Mouse (Mus musculus): ENCODE data around the gene Ckap2. TPM values are rescaled to one million over a fixed set of nuclear protein-coding genes. Genes with fewer than 3 reads are reported as not detected.

Gene Ckap2
- 63.1 and 65.9 TPM in 2 replicates for polyA plus RNA-seq (2016; fragmentation: Nextera tagmentation; extraction: Ambion mirVana)

- ATAC-seq (ENCODE audit: low FRiP score): peak; percentile 98
- peak within 1 kb of the TSS; percentile 61 for H3K4me2 ChIP-seq
- peak within 1 kb of the TSS; percentile 63 for H3K9ac ChIP-seq
- no peaks in the 10 kb centered on the region for H3K27me3 ChIP-seq
- 3% methylated on average over 63 of the region's 63 CpGs for WGBS
- H3K36me3 ChIP-seq (replicated peaks): no peaks in the 10 kb centered on the region
- no peaks in the 10 kb centered on the region for H3K9me3 ChIP-seq
- H3K27ac ChIP-seq: peak within 1 kb of the TSS; percentile 82
- peak within 1 kb of the TSS; percentile 60 for H3K4me3 ChIP-seq (replicated peaks)
- peaks cover 12% of the 10 kb centered on the region for H3K4me1 ChIP-seq
These were observed at the start of gene Ckap2 for GRCm38 (mm10) chr8:22185431-22186397. TSS of gene Ckap2 (minus strand) at chr8:22185819.

- Histone ChIP-seq H3K4me1 (peaks cover 11% of the 10 kb centered on the region), H3K36me3 (replicated peaks) (peaks cover 1% of the 10 kb centered on the region), H3K27me3 (peaks cover 24% of the 10 kb centered on the region), H3K27ac (no peak overlapping the region), H3K9ac (no peak overlapping the region), H3K9me3 (no peaks in the 10 kb centered on the region), H3K4me3 (replicated peaks) (no peak overlapping the region), H3K4me2 (no peak overlapping the region)
- ATAC-seq (ENCODE audit: low FRiP score): no peak
- 30% methylated on average over 7 of the region's 7 CpGs for WGBS
These were observed 43.0 kb upstream of the Ckap2 start for GRCm38 (mm10) chr8:22228621-22229020.

- H3K4me3 ChIP-seq (replicated peaks): peak within 1 kb of the TSS; percentile 52
- peaks cover 11% of the 10 kb centered on the region for H3K4me1 ChIP-seq
- H3K9ac ChIP-seq: peak within 1 kb of the TSS; percentile 63
- ATAC-seq (ENCODE audit: low FRiP score): peak; percentile 74
- under 1% methylated on average over 39 of the region's 39 CpGs for WGBS
- H3K4me2 ChIP-seq: peak within 1 kb of the TSS; percentile 94
- H3K27ac ChIP-seq: no peak within 1 kb of the TSS
- peaks cover 14% of the 10 kb centered on the region for H3K36me3 ChIP-seq (replicated peaks)
- H3K9me3 ChIP-seq: no peaks in the 10 kb centered on the region
- peaks cover 24% of the 10 kb centered on the region for H3K27me3 ChIP-seq
These were observed 41.6 kb upstream of the Ckap2 start, which contains the start of gene Thsd1 for GRCm38 (mm10) chr8:22227061-22227877. TSS of gene Thsd1 (plus strand) at chr8:22227313.

GRCm38 (mm10) chr8:22226361-22226760 is 40.7 kb upstream of the Ckap2 start:
- no peak for ATAC-seq (ENCODE audit: low FRiP score)
- Histone ChIP-seq H3K27ac (no peak overlapping the region), H3K4me1 (peaks cover 11% of the 10 kb centered on the region), H3K4me3 (replicated peaks) (no peak overlapping the region), H3K9me3 (no peaks in the 10 kb centered on the region), H3K9ac (no peak overlapping the region), H3K27me3 (peaks cover 24% of the 10 kb centered on the region), H3K4me2 (no peak overlapping the region), H3K36me3 (replicated peaks) (peaks cover 19% of the 10 kb centered on the region)
- WGBS: 66% methylated on average over 8 of the region's 8 CpGs

- no peak overlapping the region for H3K27ac ChIP-seq
- H3K36me3 ChIP-seq (replicated peaks): peaks cover 70% of the 10 kb centered on the region
- H3K4me3 ChIP-seq (replicated peaks): no peak overlapping the region
- no peak overlapping the region for H3K9ac ChIP-seq
- WGBS: 95% methylated on average over 10 of the region's 10 CpGs
- H3K9me3 ChIP-seq: no peaks in the 10 kb centered on the region
- ATAC-seq (ENCODE audit: low FRiP score): no peak
- no peak overlapping the region for H3K4me2 ChIP-seq
- no peaks in the 10 kb centered on the region for H3K27me3 ChIP-seq
- H3K4me1 ChIP-seq: no peaks in the 10 kb centered on the region
These were observed 29.2 kb upstream of the Ckap2 start for GRCm38 (mm10) chr8:22214826-22215225.

GRCm38 (mm10) chr8:22209012-22209411 is 23.4 kb upstream of the Ckap2 start:
- H3K27me3 ChIP-seq: no peaks in the 10 kb centered on the region
- H3K4me3 ChIP-seq (replicated peaks): no peak overlapping the region
- whole genome bisulfite sequencing: 55% methylated on average over 5 of the region's 5 CpGs
- no peak overlapping the region for H3K4me2 ChIP-seq
- H3K4me1 ChIP-seq: no peaks in the 10 kb centered on the region
- H3K9me3 ChIP-seq: no peaks in the 10 kb centered on the region
- H3K27ac ChIP-seq: no peak overlapping the region
- no peak for ATAC-seq (ENCODE audit: low FRiP score)
- H3K9ac ChIP-seq: no peak overlapping the region
- H3K36me3 ChIP-seq (replicated peaks): peaks cover 39% of the 10 kb centered on the region

- no peaks in the 10 kb centered on the region for H3K9me3 ChIP-seq
- no peak overlapping the region for H3K27ac ChIP-seq
- H3K36me3 ChIP-seq (replicated peaks): peaks cover 37% of the 10 kb centered on the region
- H3K4me1 ChIP-seq: no peaks in the 10 kb centered on the region
- H3K4me3 ChIP-seq (replicated peaks): no peak overlapping the region
- no peaks in the 10 kb centered on the region for H3K27me3 ChIP-seq
- no peak overlapping the region for H3K4me2 ChIP-seq
- ATAC-seq (ENCODE audit: low FRiP score): no peak
- H3K9ac ChIP-seq: no peak overlapping the region
- 83% methylated on average over 4 of the region's 4 CpGs for WGBS
These were observed 21.9 kb upstream of the Ckap2 start for GRCm38 (mm10) chr8:22207535-22207934.

- Histone ChIP-seq H3K27me3 (no peaks in the 10 kb centered on the region), H3K4me2 (no peak overlapping the region), H3K4me3 (replicated peaks) (no peak overlapping the region), H3K36me3 (replicated peaks) (peaks cover 25% of the 10 kb centered on the region), H3K4me1 (peaks cover 3% of the 10 kb centered on the region), H3K9ac (no peak overlapping the region), H3K9me3 (no peaks in the 10 kb centered on the region; the same call in 1 of the 2 replicates), H3K27ac (no peak overlapping the region)
- 97% methylated on average over 8 of the region's 8 CpGs for WGBS
- no peak for ATAC-seq (ENCODE audit: low FRiP score)
These were observed 13.9 kb upstream of the Ckap2 start for GRCm38 (mm10) chr8:22199481-22199880.

- H3K4me1 ChIP-seq: peaks cover 13% of the 10 kb centered on the region
- H3K27me3 ChIP-seq: no peaks in the 10 kb centered on the region
- no peak for ATAC-seq (ENCODE audit: low FRiP score)
- no peak overlapping the region for H3K27ac ChIP-seq
- no peak overlapping the region for H3K4me2 ChIP-seq
- no peak overlapping the region for H3K4me3 ChIP-seq (replicated peaks)
- no peaks in the 10 kb centered on the region; the same call in 1 of the 2 replicates for H3K9me3 ChIP-seq
- peaks cover 25% of the 10 kb centered on the region for H3K36me3 ChIP-seq (replicated peaks)
- WGBS: 96% methylated on average over 6 of the region's 6 CpGs
- H3K9ac ChIP-seq: no peak overlapping the region
These were observed 12.3 kb upstream of the Ckap2 start for GRCm38 (mm10) chr8:22197914-22198313.

- H3K36me3 ChIP-seq (replicated peaks): no peaks in the 10 kb centered on the region; the same call in 1 of the 2 replicates
- no peaks in the 10 kb centered on the region for H3K27me3 ChIP-seq
- H3K27ac ChIP-seq: peak overlapping the region; percentile 97
- H3K4me2 ChIP-seq: peak overlapping the region; percentile 66
- no peaks in the 10 kb centered on the region for H3K9me3 ChIP-seq
- H3K9ac ChIP-seq: peak overlapping the region; percentile 92
- ATAC-seq (ENCODE audit: low FRiP score): peak; percentile 47; the same call in 1 of the 2 replicates
- peaks cover 13% of the 10 kb centered on the region for H3K4me1 ChIP-seq
- 18% methylated on average over 12 of the region's 12 CpGs for WGBS
- H3K4me3 ChIP-seq (replicated peaks): peak overlapping the region; percentile 77
These were observed 7.9 kb upstream of the Ckap2 start for GRCm38 (mm10) chr8:22193432-22194010.

- Histone ChIP-seq H3K4me1 (peaks cover 13% of the 10 kb centered on the region), H3K27me3 (no peaks in the 10 kb centered on the region), H3K27ac (peak within 1 kb of the TSS; percentile 97), H3K4me3 (replicated peaks) (peak within 1 kb of the TSS; percentile 77), H3K9ac (peak within 1 kb of the TSS; percentile 92), H3K4me2 (peak within 1 kb of the TSS; percentile 66), H3K36me3 (replicated peaks) (no peaks in the 10 kb centered on the region; the same call in 1 of the 2 replicates), H3K9me3 (no peaks in the 10 kb centered on the region)
- under 1% methylated on average over 60 of the region's 73 CpGs for WGBS
- peak; percentile 95 for ATAC-seq (ENCODE audit: low FRiP score)
These were observed 7.2 kb upstream of the Ckap2 start, which contains the start of gene Vps36 for GRCm38 (mm10) chr8:22192660-22193431. TSS of gene Vps36 (plus strand) at chr8:22192809.

Measured in forebrain, embryonic 12.5 days (tissue).